Mouse (Mus musculus) frontal cortex, postnatal 25 days (tissue): ENCODE measurements at regions not wholly inside any gene's neighbourhood (a gene's known extent, or its start where the extent isn't known, plus 50 kb on each side); places are given as distances from the start of the nearest gene placed in this dataset.

Experiments used
- DNase-seq, 2 experiments: peaks; one replicate each; pipeline ENCODE4 v3.0.0; 2022; ENCODE audit warnings: low spot score in 2 of 2

DNA sequence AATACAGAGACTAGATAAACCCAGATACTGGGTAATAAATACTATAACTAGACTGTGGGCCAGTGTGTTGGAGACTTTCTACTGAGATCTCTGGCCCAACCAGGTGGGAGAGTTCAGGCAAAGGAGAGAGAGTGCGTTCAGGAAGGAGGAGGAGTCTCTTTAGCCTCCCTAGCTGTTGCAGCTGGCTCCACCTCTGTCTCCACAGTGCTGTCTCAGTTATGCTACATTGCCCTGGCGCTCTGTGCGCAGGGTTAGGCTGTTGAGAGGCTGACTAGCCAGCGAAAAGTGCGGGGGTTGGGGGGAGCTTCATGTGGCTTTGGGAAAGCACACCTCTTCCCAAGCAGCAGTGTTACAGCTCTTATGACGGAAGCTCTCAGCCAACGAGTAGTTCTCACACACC is 104.7 kb upstream of the Syndig1 start:
- no peak for DNase-seq

DNA sequence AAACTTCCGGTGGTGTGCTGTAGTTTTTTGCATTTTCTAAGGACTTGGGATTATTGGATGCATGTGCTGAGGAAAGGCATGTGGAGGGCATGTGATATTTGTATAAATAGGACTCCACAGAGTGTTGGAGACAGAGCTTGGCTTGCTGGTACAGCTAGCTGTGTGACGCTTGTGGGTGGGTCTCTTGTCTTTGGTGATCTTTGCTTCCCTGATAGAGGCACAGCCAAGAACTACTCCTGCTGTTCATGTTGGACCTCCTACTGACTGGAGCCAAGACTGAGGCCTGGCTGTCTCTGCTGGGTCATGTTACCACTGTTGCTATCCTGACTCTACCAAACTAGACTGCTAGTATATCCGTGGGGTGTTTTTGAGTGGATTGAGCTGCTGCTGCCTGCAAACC is 103.1 kb upstream of the Syndig1 start:
- DNase-seq, result no peak

- DNase-seq, result no peak
Observed at GRCm38 (mm10) chr2:149737837-149738236, 91.2 kb upstream of the Syndig1 start.

DNA sequence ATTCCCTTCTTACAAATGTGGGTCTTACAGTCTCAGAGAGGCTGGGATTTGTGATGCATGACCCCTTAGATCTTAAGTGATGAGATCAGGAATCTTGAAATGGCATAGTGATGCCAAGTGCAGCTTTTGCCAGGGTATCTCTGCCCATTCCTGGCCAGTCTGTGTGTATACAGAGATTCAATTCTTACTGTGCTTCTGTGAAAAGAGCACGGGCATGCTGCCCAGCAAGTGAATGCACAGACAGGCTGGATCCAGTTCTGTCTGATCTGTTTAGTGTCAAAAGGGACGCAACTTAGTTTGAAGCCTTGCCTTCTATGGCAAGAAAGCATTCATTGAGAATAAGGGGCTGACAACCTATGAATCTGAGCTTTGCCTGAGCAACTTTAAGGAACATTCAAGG is 89.1 kb upstream of the Syndig1 start:
- no peak for DNase-seq

DNA sequence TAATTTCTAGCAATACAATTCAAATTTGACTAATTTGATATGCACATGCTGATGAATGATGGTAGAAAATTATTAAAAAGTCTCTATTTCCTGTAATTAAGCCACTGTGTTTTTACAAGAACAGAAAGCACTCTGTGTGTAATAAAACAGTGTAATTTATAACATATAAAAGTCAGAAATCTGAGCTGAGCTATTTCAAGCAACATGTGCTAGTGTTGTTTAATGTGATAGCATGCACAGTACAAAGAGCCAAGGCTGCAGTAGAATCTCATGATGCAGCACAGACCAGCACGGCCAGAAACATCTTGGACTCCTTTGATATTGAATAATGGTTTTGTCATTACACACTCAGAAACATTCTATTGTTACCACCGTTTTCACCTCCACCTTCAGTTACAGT is 86.3 kb upstream of the Syndig1 start:
- DNase-seq, result no peak

GRCm38 (mm10) chr2:149748240-149748822 is 80.7 kb upstream of the Syndig1 start:
- DNase-seq, result no peak

DNA sequence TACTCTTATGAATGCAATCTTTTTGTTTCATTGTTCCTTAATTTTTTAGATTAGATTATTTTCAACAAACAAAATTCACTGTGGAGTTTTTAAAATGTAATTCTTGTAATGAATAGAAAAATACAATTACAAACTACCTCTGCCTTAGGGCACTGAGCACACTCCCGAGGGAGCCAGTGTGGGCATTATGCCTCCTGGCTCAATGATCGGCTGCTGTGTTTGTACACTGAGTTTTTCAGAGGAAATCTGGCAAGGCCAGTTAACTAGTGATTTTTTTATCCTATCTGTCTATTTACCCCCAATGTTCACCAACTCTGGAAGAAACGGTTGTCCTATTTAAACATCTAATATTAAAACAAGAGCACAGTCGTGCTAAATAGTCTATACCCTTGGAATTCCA is 69.9 kb upstream of the Syndig1 start:
- no peak for DNase-seq

GRCm38 (mm10) chr2:149763864-149764263 is 65.1 kb upstream of the Syndig1 start:
- DNase-seq, result no peak

GRCm38 (mm10) chr2:149768027-149768426 is 61.0 kb upstream of the Syndig1 start:
- no peak for DNase-seq

- DNase-seq, result peak; percentile 19 to 24
Observed at GRCm38 (mm10) chr2:149768551-149768950, 60.5 kb upstream of the Syndig1 start.

DNA sequence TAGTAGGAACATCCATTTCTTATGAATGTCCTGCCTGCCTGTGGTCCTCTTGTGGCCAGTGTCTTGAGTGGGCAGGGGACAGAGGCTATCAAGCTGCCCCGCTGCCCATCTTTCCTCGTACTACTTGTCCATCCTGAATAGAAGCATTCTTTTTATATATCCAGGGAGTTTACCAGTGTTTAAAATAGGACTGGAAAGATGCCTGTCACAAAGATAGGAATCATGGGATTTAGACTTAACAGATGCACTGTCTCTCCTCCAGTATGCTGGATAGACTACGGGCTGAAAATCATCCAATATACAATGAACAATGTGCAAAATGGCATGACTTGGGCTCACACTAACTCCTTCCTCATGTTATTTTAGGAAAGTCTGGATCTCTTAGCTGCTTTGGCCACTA is 51.7 kb upstream of the Syndig1 start:
- no peak for DNase-seq
